Mouse (Mus musculus) heart, postnatal 14 days (tissue): ENCODE results near the gene Vdr. TPM values are rescaled to one million over a fixed set of nuclear protein-coding genes. Genes with fewer than 3 reads are reported as not detected.

Experiments used
- DNase-seq, 2 experiments: peaks; one replicate each; pipeline ENCODE4 v3.0.0; 2021 to 2022
- intact Hi-C: fragments of 180-260 bp; cut with DNase I; formaldehyde crosslinking; loops from one replicate; pipeline ENCODE4 v1.15.1; 2025
- total RNA-seq, 2 experiments: library from RNA; stranded (reverse); gene quantifications; 2 replicates each; pipeline ENCODE4 v1.2.3; 2021

Vdr gene
- total RNA-seq, 2 experiments from 2014 or later, result 1.3 to 1.9 TPM

- DNase-seq, result no peak
- intact Hi-C loops, result no loop called here
These were observed 77.5 kb downstream of the Vdr start for GRCm38 (mm10) chr15:97832764-97833479.

- intact Hi-C loops, result no loop called here
- DNase-seq, result peak in 1 of 2 experiments; percentile 66
These were observed 78.3 kb downstream of the Vdr start for GRCm38 (mm10) chr15:97831987-97832640.

- intact Hi-C loops, result no loop called here
- DNase-seq, result peak; percentile 78 to 86
These were observed 79.0 kb downstream of the Vdr start for GRCm38 (mm10) chr15:97831242-97831986.

- peak; percentile 65 to 66 for DNase-seq
These were observed 79.6 kb downstream of the Vdr start for GRCm38 (mm10) chr15:97830788-97831241.

GRCm38 (mm10) chr15:97830253-97830787 is 80.1 kb downstream of the Vdr start:
- DNase-seq, result peak in 1 of 2 experiments; percentile 63
- intact Hi-C loops, result no loop called here

More at GRCm38 (mm10) chr15:97830788-97831241, 79.6 kb downstream of the Vdr start:
- intact Hi-C loops, result no loop called here

- intact Hi-C loops, result no loop called here
- no peak for DNase-seq
These were observed 81.0 kb downstream of the Vdr start for GRCm38 (mm10) chr15:97829432-97829831.

- intact Hi-C loops, result no loop called here
- DNase-seq, result no peak
These were observed 81.5 kb downstream of the Vdr start for GRCm38 (mm10) chr15:97828901-97829338.

- intact Hi-C loops, result no loop called here
These were observed 82.1 kb downstream of the Vdr start for GRCm38 (mm10) chr15:97828221-97828842.

GRCm38 (mm10) chr15:97827401-97827800 is 83.0 kb downstream of the Vdr start:
- intact Hi-C loops, result no loop called here
- no peak for DNase-seq

More at GRCm38 (mm10) chr15:97828221-97828842, 82.1 kb downstream of the Vdr start:
- no peak for DNase-seq

- no peak for DNase-seq
- intact Hi-C loops, result no loop called here
These were observed 83.7 kb downstream of the Vdr start for GRCm38 (mm10) chr15:97826588-97827261.

GRCm38 (mm10) chr15:97825941-97826587 is 84.4 kb downstream of the Vdr start:
- no peak for DNase-seq
- intact Hi-C loops, result loop anchor here (1.0 kb wide), 1 partner anchor 23 kb away; no protein-coding TSS in a partner anchor

- intact Hi-C loops, result loop anchor here (1.0 kb wide), 1 partner anchor 24 kb away; no protein-coding TSS in a partner anchor
- DNase-seq, result peak; percentile 85 to 90
These were observed 85.1 kb downstream of the Vdr start for GRCm38 (mm10) chr15:97825071-97825940.

GRCm38 (mm10) chr15:97824042-97824441 is 86.4 kb downstream of the Vdr start:
- intact Hi-C loops, result no loop called here
- DNase-seq, result peak; percentile 50 to 76

- DNase-seq, result no peak
These were observed 87.0 kb downstream of the Vdr start for GRCm38 (mm10) chr15:97823479-97823878.

GRCm38 (mm10) chr15:97822545-97823228 is 87.7 kb downstream of the Vdr start:
- DNase-seq, result no peak
- intact Hi-C loops, result no loop called here

More at GRCm38 (mm10) chr15:97823479-97823878, 87.0 kb downstream of the Vdr start:
- intact Hi-C loops, result no loop called here

GRCm38 (mm10) chr15:97821983-97822363 is 88.5 kb downstream of the Vdr start:
- intact Hi-C loops, result no loop called here
- DNase-seq, result no peak

GRCm38 (mm10) chr15:97821321-97821982 is 89.0 kb downstream of the Vdr start:
- DNase-seq, result no peak

More at GRCm38 (mm10) chr15:97821321-97821982, 89.0 kb downstream of the Vdr start:
- intact Hi-C loops, result no loop called here
